Mouse (Mus musculus) CD4-positive, CD25-positive, alpha-beta regulatory T cell, adult 4 months (primary cell): ENCODE data around the gene Osbpl3. TPM values are rescaled to one million over a fixed set of nuclear protein-coding genes. Genes with fewer than 3 reads are reported as not detected.

Source experiments
- ATAC-seq: one replicate; pipeline ENCODE4 v1.8.0; 2017
- polyA plus RNA-seq, 2 experiments: library from polyadenylated mRNA; unstranded; fragments of 100-300 nt; shearing (Covaris generic); gene quantifications; one replicate each; pipeline ENCODE4 v1.2.1; 2017

The Osbpl3 gene
- 10 to 100 TPM; 37.2 to 48.1 TPM for polyA plus RNA-seq

- ATAC-seq: peak; percentile 84
These were observed at the start of gene Osbpl3 for GRCm38 (mm10) chr6:50455829-50456469. TSS of gene Osbpl3 (minus strand) at chr6:50456201.

GRCm38 (mm10) chr6:50505531-50505930 lies 49.5 kb upstream of the Osbpl3 start:
- no peak for ATAC-seq

GRCm38 (mm10) chr6:50504711-50505110 lies 48.7 kb upstream of the Osbpl3 start:
- ATAC-seq: no peak

GRCm38 (mm10) chr6:50503779-50504178 lies 47.8 kb upstream of the Osbpl3 start:
- peak; percentile 32 for ATAC-seq

- peak; percentile 56 for ATAC-seq
These were observed 47.0 kb upstream of the Osbpl3 start for GRCm38 (mm10) chr6:50503031-50503430.

GRCm38 (mm10) chr6:50498346-50498745 lies 42.3 kb upstream of the Osbpl3 start:
- ATAC-seq: no peak

- no peak for ATAC-seq
These were observed 34.5 kb upstream of the Osbpl3 start for GRCm38 (mm10) chr6:50490519-50490918.

GRCm38 (mm10) chr6:50489380-50489779 lies 33.4 kb upstream of the Osbpl3 start:
- ATAC-seq: no peak

- no peak for ATAC-seq
These were observed 30.3 kb upstream of the Osbpl3 start for GRCm38 (mm10) chr6:50486035-50486902.

GRCm38 (mm10) chr6:50483426-50483825 lies 27.4 kb upstream of the Osbpl3 start:
- no peak for ATAC-seq

GRCm38 (mm10) chr6:50481460-50481859 lies 25.5 kb upstream of the Osbpl3 start:
- no peak for ATAC-seq

GRCm38 (mm10) chr6:50466451-50466850 lies 10.4 kb upstream of the Osbpl3 start:
- no peak for ATAC-seq

GRCm38 (mm10) chr6:50464690-50465485 lies 8.9 kb upstream of the Osbpl3 start:
- no peak for ATAC-seq

GRCm38 (mm10) chr6:50462026-50462425 lies 6.0 kb upstream of the Osbpl3 start:
- no peak for ATAC-seq

- no peak for ATAC-seq
These were observed 5.6 kb upstream of the Osbpl3 start for GRCm38 (mm10) chr6:50461585-50461984.

- no peak for ATAC-seq
These were observed 4.6 kb upstream of the Osbpl3 start for GRCm38 (mm10) chr6:50460646-50461045.

GRCm38 (mm10) chr6:50460246-50460645 lies 4.2 kb upstream of the Osbpl3 start:
- ATAC-seq: no peak

- ATAC-seq: no peak
These were observed 3.3 kb upstream of the Osbpl3 start for GRCm38 (mm10) chr6:50459271-50459670.

GRCm38 (mm10) chr6:50457551-50458348 lies 1.7 kb upstream of the Osbpl3 start:
- no peak for ATAC-seq

- ATAC-seq: no peak
These were observed 705 bp upstream of the Osbpl3 start for GRCm38 (mm10) chr6:50456706-50457105.

GRCm38 (mm10) chr6:50455102-50455828 lies 736 bp downstream of the Osbpl3 start:
- ATAC-seq: peak; percentile 71

GRCm38 (mm10) chr6:50453651-50454050 lies 2.4 kb downstream of the Osbpl3 start:
- ATAC-seq: no peak
